Mouse (Mus musculus) right cerebral cortex, adult 2 months (tissue): Measurements from ENCODE around the gene Gm1604a.
"Not testable (repeated sequence)": the region's sequence is repeated elsewhere in the genome, so short reads cannot be mapped to it uniquely, and the experiment has no call there.

Experiments used
- DNase-seq, 2 experiments: peaks; one replicate each; pipeline ENCODE4 v3.0.0; 2021 to 2022; ENCODE audit warnings: low spot score in 2 of 2

Gm1604a gene

DNA sequence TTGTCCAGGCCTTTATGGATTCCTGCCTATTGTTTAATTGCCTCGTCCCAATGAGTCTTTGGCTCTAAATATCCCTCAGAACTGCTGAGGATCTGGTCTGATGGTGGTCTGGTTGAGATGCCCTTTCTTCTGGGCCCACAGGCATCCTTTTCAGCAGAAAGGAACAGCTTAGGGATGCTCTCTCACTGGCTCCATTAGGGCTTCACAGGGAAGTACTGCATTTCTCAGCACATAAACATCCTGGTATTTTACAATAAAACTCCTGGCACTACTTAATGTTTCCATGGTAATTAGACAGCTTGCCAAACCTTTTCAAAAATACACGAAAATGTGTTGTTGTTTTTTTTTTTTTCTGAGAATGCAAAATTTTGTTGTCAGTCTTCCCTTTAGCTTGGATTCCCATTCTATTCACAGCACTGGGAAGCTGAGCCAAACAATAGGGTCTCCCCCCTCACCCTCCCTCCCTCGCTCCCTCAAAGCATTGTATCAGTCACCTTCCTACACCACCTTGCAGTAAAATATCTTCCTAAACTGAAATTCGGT lies 43.7 kb downstream of the Gm1604a start:
- DNase-seq = not testable (repeated sequence)

DNA sequence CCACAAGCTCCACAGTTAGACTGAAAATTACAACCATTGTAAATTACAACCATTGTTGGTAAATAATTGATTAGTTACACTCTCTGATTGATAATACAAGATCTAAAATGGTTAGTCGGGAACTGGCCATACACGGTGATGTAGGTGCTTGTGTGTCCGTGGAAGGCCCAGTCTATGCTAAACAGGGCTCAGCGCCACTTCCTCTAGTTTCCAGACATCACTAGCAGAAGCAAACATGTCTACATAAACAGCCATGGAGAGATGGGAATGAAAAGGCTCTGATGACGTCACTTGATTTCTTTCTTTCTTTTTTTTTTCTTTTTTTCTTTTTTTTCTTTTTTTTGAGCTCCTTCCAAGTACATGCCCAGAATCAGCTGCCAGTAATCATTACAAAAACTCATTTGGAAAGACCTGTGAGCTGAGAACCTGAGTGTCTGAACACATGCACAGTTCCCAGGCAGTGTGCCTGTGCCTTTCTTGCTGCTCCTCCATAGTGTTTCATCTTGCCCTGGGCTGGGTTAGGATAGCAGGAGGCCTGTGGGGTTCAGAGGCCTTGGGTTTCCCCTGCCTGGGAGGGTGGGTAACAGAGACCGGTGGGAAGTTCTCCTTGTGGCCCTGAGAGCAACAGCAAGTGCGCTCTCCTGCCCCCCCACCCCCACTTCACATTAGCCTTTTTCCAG lies 44.3 kb downstream of the Gm1604a start:
- DNase-seq = not testable (repeated sequence)

GRCm38 (mm10) chr17:7074494-7074893 lies 49.1 kb downstream of the Gm1604a start:
- DNase-seq = peak; percentile 33 to 57

GRCm38 (mm10) chr17:7075519-7075918 lies 50.2 kb downstream of the Gm1604a start:
- not testable (repeated sequence) for DNase-seq

DNA sequence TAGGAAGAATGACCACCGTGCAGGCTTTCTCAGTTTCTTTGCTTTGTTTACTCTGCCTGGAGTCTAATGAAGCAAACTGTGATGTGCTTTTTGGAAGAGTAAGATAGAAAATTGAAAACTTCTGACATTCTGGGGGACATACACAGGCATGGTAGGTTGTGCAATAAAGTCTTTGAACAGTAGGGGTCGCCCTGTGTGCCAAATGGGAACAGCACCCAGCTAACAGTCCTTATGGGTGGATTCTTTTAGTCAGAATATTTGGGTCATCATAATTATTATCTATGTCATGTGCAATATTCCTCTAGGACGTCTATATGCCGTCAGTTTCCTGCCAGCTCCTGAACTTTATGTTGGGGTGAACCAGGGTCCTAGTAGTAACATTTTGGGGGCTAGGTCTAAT lies 54.2 kb downstream of the Gm1604a start:
- peak; percentile 73 to 80 for DNase-seq

DNA sequence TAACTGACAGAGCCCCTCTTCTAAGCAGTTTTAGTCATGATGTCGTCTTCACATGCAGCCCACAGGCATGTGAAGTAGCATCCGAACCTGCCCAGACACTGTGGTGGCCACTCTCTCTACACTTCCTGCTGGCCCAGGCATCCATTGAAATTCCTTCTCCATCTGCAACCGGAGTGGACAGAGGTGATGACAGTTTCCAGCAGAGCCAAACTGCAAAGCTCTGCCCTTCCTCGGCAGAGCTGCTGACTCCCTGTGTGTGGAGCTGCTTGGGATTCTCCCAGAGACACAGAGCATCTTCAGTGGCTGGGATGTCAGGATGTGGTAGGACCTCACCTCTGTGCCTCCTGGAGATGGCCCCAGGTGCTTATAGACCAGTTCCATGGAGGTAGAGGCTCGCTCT lies 59.2 kb downstream of the Gm1604a start:
- not testable (repeated sequence) for DNase-seq

DNA sequence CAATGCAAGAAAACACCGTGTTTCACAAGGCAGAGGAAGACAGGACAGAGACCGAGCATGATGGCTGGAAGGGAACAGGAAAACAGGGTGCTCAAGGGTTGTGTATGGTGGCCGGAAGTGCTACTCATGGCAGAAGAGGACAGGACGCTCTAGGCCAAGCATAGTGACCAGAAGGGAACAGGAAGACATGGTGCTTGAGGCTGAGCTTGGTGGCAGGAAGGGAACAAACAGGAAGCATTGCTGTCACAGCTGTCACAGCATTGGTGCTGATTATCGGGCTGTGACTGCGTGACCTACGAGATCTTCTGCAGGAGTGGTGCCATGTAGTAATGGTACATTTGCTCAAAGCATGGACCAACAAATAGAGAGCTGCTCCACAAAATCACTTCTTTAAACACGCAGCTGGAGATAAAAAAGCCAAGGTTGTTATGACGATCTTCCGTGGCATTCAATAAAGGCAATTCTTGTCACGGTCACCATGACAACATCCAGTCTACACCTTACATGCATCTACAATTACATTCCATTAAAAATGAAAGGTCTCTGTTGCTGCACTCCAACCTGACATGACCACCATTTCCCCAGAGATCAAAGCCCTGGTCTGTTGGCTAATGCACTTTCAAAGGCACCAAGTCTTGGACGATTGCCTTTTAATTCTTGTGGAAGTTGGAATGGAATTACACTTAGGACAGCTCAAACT lies 60.3 kb downstream of the Gm1604a start:
- not testable (repeated sequence) for DNase-seq

- DNase-seq = not testable (repeated sequence)
Observed at GRCm38 (mm10) chr17:7086836-7087235, 61.5 kb downstream of the Gm1604a start.

DNA sequence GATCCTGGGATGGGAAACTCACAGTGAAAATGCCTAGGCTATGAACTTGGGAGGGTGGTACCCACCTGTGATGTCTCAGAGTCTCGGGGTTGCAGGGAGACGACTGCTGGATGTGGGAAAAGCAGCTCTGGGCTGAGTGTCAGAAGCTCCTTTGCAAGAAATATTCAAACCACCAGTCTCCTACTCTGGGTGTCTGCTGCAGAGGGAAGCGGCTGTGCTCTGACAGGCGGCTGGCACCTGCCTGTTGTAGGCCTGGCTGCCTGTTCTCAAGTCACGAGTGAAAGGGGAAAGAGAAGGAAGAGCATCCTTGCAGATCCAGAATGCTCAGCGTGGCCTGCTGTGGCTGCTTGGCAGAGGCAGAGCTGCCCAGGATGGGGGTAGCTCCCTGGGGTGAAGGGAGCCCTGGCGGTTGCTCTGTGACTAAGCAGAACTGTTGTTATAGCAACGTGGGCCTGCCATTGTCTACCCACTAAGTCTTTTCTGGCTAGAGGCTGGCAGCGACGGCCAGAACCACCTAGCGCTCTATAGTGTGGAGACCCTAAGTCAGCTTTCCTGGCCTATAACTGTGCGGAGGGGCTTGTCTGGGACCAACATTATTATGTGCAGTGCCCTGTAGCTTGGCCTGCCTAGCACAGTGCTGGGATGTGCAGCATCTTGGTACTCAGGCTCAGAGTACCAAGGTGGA lies 72.6 kb downstream of the Gm1604a start:
- not testable (repeated sequence) for DNase-seq

- not testable (repeated sequence) for DNase-seq
Observed at GRCm38 (mm10) chr17:7099096-7099495, 73.7 kb downstream of the Gm1604a start.

DNA sequence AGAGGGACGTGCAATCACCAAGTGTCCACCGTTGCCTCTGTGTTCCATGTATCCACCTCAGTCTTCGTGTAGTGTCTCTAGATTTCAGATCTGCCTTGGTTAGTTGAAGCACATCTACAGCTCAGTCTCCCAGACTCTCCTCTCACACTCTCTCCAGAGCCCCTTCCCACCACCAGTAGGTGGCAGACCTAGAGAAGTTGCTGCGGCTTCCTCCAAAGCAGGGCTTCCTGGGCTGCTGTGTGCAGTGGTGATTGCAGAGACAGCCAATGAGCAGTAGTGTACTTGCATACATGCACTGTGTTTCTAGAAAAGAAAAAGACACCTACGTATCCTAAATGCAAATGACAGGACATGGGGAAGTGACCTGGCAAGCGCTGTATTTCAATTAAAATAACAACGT lies 77.6 kb downstream of the Gm1604a start:
- not testable (repeated sequence) for DNase-seq

GRCm38 (mm10) chr17:7111658-7112057 lies 86.3 kb downstream of the Gm1604a start:
- DNase-seq = not testable (repeated sequence)

- DNase-seq = not testable (repeated sequence)
Observed at GRCm38 (mm10) chr17:7116265-7116664, 90.9 kb downstream of the Gm1604a start.

DNA sequence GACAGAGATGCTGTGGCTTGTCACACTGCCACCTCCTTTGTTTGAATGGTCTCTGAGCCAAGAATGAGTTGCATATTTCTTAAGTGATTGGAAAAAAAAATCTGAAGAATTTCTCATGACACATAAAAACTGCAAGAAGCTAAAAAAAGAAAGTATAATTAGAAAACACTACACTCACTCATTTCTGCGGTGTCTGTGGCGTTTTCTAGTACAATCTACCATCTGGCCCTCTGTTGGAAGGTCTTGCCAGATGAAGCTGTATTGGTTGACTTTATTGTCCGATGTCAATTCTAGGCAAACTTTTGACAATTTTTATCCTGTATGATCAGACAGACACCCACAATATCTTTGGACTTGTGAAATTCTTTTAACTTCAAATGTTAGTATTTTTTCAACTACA lies 95.5 kb downstream of the Gm1604a start:
- DNase-seq = peak in 1 of 2 experiments; percentile 50

DNA sequence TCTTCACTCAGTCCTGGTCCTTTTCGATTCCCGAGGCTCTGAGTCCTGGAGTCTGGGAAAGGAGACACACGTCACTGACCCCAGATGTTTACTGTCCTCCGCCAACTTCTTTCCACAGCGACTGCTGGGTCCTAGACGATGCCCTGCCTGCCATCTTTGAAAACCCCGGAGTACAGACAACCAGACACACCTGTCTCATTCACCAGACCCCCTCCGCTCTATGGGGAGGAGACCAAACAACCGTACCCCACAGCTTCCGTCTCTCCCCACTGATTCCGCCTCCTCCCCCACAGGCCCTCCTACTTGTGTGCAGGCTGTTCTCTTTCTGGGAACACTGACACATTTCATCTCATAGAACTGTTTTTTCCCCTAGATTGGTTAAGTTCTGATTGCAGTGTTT lies 97.2 kb downstream of the Gm1604a start:
- DNase-seq = not testable (repeated sequence)

- not testable (repeated sequence) for DNase-seq
Observed at GRCm38 (mm10) chr17:7126475-7126874, 101.1 kb downstream of the Gm1604a start.

DNA sequence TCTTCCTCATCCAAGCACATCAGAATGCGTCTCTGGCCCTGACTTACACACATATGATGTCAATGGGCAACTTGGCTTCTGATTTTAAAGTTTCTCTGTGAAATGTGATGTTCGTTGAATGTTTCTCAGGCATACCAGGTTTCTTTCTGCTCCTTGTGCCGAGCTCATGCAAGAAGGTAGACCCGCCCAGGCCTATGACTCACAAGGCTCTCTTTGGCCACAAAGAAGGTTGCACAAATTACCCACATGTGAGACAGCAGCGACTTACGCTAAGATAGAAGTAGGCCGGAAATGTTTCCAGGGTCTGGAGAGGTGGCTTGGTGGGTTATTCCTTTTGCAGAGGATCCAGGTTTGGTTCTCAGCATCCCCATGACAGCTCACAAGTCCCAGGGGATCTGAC lies 108.6 kb downstream of the Gm1604a start:
- DNase-seq = not testable (repeated sequence)

GRCm38 (mm10) chr17:7135277-7135676 lies 109.9 kb downstream of the Gm1604a start:
- DNase-seq = not testable (repeated sequence)
